Mouse (Mus musculus) limb, embryonic 14.5 days (tissue): ENCODE data around the gene Tefm. TPM values are rescaled to one million over a fixed set of nuclear protein-coding genes. Genes with fewer than 3 reads are reported as not detected.
"Not testable (repeated sequence)": the region's sequence is repeated elsewhere in the genome, so short reads cannot be mapped to it uniquely, and the experiment has no call there.

Experiments used
- ATAC-seq: fragments of 200-750 bp; cut with Nextera tagmentation; 2 replicates; pipeline ENCODE4 v1.8.0; 2017; ENCODE audit warnings: low read depth, moderate number of reproducible peaks, moderate TSS enrichment; ENCODE audit not compliant: low FRiP score
- DNase-seq: peaks from one replicate; pipeline ENCODE4 v3.0.0-alpha.2; 2015; ENCODE audit warnings: low spot score
- H3K27ac ChIP-seq: fragments of 300-500 bp; sonication (generic); replicated peaks from 2 replicates; pipeline ENCODE4 v1.5.1; 2014; ENCODE audit warnings: low read depth, mild to moderate bottlenecking, low read length, moderate library complexity, mixed read lengths
- H3K27me3 ChIP-seq: fragments of 300-500 bp; sonication (generic); 2 replicates; pipeline ENCODE4 v1.6.1; 2014; ENCODE audit warnings: low read length, mixed read lengths; ENCODE audit not compliant: control insufficient read depth, insufficient read depth
- H3K36me3 ChIP-seq: fragments of 300-500 bp; sonication (generic); 2 replicates; pipeline ENCODE4 v1.6.1; 2014; ENCODE audit warnings: mild to moderate bottlenecking, low read length, moderate library complexity, mixed read lengths; ENCODE audit not compliant: control insufficient read depth, insufficient read depth
- H3K4me1 ChIP-seq: fragments of 300-500 bp; sonication (generic); 2 replicates; pipeline ENCODE4 v1.6.1; 2014; ENCODE audit warnings: antibody characterized with exemption, low read length, mixed read lengths; ENCODE audit not compliant: control insufficient read depth, insufficient read depth
- H3K4me2 ChIP-seq: fragments of 300-500 bp; sonication (generic); replicated peaks from 2 replicates; pipeline ENCODE4 v1.6.1; 2014; ENCODE audit warnings: low read depth, mild to moderate bottlenecking, low read length, moderate library complexity; ENCODE audit not compliant: severe bottlenecking
- H3K4me3 ChIP-seq: fragments of 300-500 bp; sonication (generic); replicated peaks from 2 replicates; pipeline ENCODE4 v1.5.1; 2014; ENCODE audit warnings: low read length
- H3K9ac ChIP-seq: fragments of 300-500 bp; sonication (generic); 2 replicates; pipeline ENCODE4 v1.6.1; 2014; ENCODE audit warnings: mild to moderate bottlenecking, low read depth, low read length, moderate library complexity; ENCODE audit not compliant: severe bottlenecking
- H3K9me3 ChIP-seq: fragments of 300-500 bp; sonication (generic); 2 replicates; pipeline ENCODE4 v1.6.1; 2016; ENCODE audit warnings: low read length; ENCODE audit not compliant: control insufficient read depth
- POLR2A ChIP-seq: fragments of 200-500 bp; IDR thresholded peaks from 2 replicates; pipeline ENCODE4 v1.8.0; 2012; ENCODE audit warnings: inconsistent platforms, mild to moderate bottlenecking, moderate library complexity, borderline replicate concordance; ENCODE audit not compliant: insufficient read depth, insufficient read length; ENCODE audit errors: extremely low read depth
- WGBS: fragments of 180-500 bp; shearing (Covaris S2); extraction: QIAGEN DNeasy Blood & Tissue Kit; methylation state at CpG from one replicate; pipeline ENCODE4 v1.1.7; 2014; 5-methylcytosine and 5-hydroxymethylcytosine counted together
- polyA plus RNA-seq, 2 experiments: library from polyadenylated mRNA; depleted of rRNA in 1 of 2; stranded (reverse) in 1 of 2; unstranded in 1 of 2; fragments of >200 nt; fragmentation: Nextera tagmentation in 1 of 2; extraction: Ambion mirVana in 1 of 2; gene quantifications; 2 replicates each; pipeline versions ENCODE4 v1.2.1 to v1.2.3; 2012 to 2014

Gene Tefm
- polyA plus RNA-seq (2012; rRNA removed): 17.2 and 19.2 TPM in 2 replicates
- polyA plus RNA-seq (2014; fragmentation: Nextera tagmentation; extraction: Ambion mirVana): 23.8 and 24.3 TPM in 2 replicates

GRCm38 (mm10) chr11:80141825-80142521 lies at the start of gene Tefm:
Gene Tefm, minus strand, starts transcription at chr11:80142175.
- peak; percentile 66; the same call in 1 of the 2 replicates for TF ChIP-seq POLR2A
- H3K9ac ChIP-seq: peak within 1 kb of the TSS; percentile 71
- peaks cover 8% of the 10 kb centered on the region; the same call in 1 of the 2 replicates for H3K4me1 ChIP-seq
- H3K9me3 ChIP-seq: no peaks in the 10 kb centered on the region
- H3K4me2 ChIP-seq: peak within 1 kb of the TSS; percentile 64
- H3K27me3 ChIP-seq: no peaks in the 10 kb centered on the region
- H3K4me3 ChIP-seq: peak within 1 kb of the TSS; percentile 66
- ATAC-seq (peak; percentile 92), DNase-seq (peak; percentile 85)
- peak within 1 kb of the TSS; percentile 76 for H3K27ac ChIP-seq
- WGBS: 1% methylated on average over 38 of the region's 40 CpGs
- H3K36me3 ChIP-seq: peaks cover 13% of the 10 kb centered on the region

- H3K9ac ChIP-seq: no peak overlapping the region
- H3K36me3 ChIP-seq: peaks cover 11% of the 10 kb centered on the region; the same call in 1 of the 2 replicates
- no peak overlapping the region for H3K27ac ChIP-seq
- no peak for ATAC-seq
- TF ChIP-seq POLR2A: no peak
- no peaks in the 10 kb centered on the region for H3K27me3 ChIP-seq
- no peak overlapping the region for H3K4me3 ChIP-seq
- DNase-seq: no peak
- H3K9me3 ChIP-seq: no peaks in the 10 kb centered on the region
- 72% methylated on average over 4 of the region's 4 CpGs for WGBS
- no peaks in the 10 kb centered on the region for H3K4me1 ChIP-seq
- no peak overlapping the region for H3K4me2 ChIP-seq
Measured at GRCm38 (mm10) chr11:80190280-80190679, 48.3 kb upstream of the Tefm start.

- ATAC-seq, H3K27me3 ChIP-seq, H3K4me2 ChIP-seq, H3K9me3 ChIP-seq, H3K27ac ChIP-seq, H3K36me3 ChIP-seq, H3K9ac ChIP-seq, H3K4me3 ChIP-seq, DNase-seq, H3K4me1 ChIP-seq: not testable (repeated sequence)
- 60% methylated on average over 5 of the region's 5 CpGs for WGBS
Measured at GRCm38 (mm10) chr11:80185441-80185976, 43.5 kb upstream of the Tefm start.

GRCm38 (mm10) chr11:80184531-80185071 lies 42.6 kb upstream of the Tefm start:
- H3K9me3 ChIP-seq: no peaks in the 10 kb centered on the region
- H3K4me2 ChIP-seq: peak overlapping the region; percentile 69
- H3K4me3 ChIP-seq: peak overlapping the region; percentile 67
- 88% methylated on average over 6 of the region's 6 CpGs for WGBS
- no peak overlapping the region for H3K27ac ChIP-seq
- ATAC-seq (no peak), DNase-seq (no peak)
- no peaks in the 10 kb centered on the region for H3K27me3 ChIP-seq
- H3K36me3 ChIP-seq: no peaks in the 10 kb centered on the region
- no peak overlapping the region for H3K9ac ChIP-seq
- no peaks in the 10 kb centered on the region for H3K4me1 ChIP-seq
- TF ChIP-seq POLR2A: no peak

- peak within 1 kb of the TSS; percentile 79 for H3K9ac ChIP-seq
- peak within 1 kb of the TSS; percentile 85 for H3K27ac ChIP-seq
Measured at GRCm38 (mm10) chr11:80183705-80184255, 41.8 kb upstream of the Tefm start, which contains the start of gene Rnf135. Gene Rnf135, plus strand, starts transcription at chr11:80183851.

GRCm38 (mm10) chr11:80183054-80183704 lies 41.2 kb upstream of the Tefm start:
- not testable (repeated sequence) for H3K9me3 ChIP-seq, H3K36me3 ChIP-seq, DNase-seq, H3K4me1 ChIP-seq, H3K27ac ChIP-seq, H3K27me3 ChIP-seq
- Histone ChIP-seq H3K9ac (peak overlapping the region; percentile 79; the same call in 1 of the 2 replicates), H3K4me3 (peak overlapping the region; percentile 67), H3K4me2 (peak overlapping the region; percentile 69)
- WGBS: 47% methylated on average over 12 of the region's 12 CpGs
- ATAC-seq: peak; percentile 66; the same call in 1 of the 2 replicates

More at GRCm38 (mm10) chr11:80183705-80184255, 41.8 kb upstream of the Tefm start, which contains the start of gene Rnf135:
- no peaks in the 10 kb centered on the region for H3K4me1 ChIP-seq
- TF ChIP-seq POLR2A: 0 out of 2 replicates have a peak, but pooled peaks have one; percentile 49
- ATAC-seq (peak; percentile 93), DNase-seq (peak; percentile 93)
- no peaks in the 10 kb centered on the region for H3K9me3 ChIP-seq
- peak within 1 kb of the TSS; percentile 69 for H3K4me2 ChIP-seq
- H3K36me3 ChIP-seq: no peaks in the 10 kb centered on the region
- H3K27me3 ChIP-seq: no peaks in the 10 kb centered on the region
- WGBS: under 1% methylated on average over 33 of the region's 33 CpGs
- H3K4me3 ChIP-seq: peak within 1 kb of the TSS; percentile 67
